Mouse (Mus musculus) G1E (cell line): ENCODE data around the gene Cyfip1. TPM values are rescaled to one million over a fixed set of nuclear protein-coding genes. Genes with fewer than 3 reads are reported as not detected.
"Not testable (repeated sequence)": the region's sequence is repeated elsewhere in the genome, so short reads cannot be mapped to it uniquely, and the experiment has no call there.

ENCODE experiments used
- ATAC-seq: 2 replicates; pipeline ENCODE4 v1.8.0; 2016; ENCODE audit warnings: mild to moderate bottlenecking; ENCODE audit not compliant: insufficient number of reproducible peaks, poor library complexity, low FRiP score, severe bottlenecking; ENCODE audit errors: extremely low read depth
- DNase-seq: peaks from one replicate; pipeline ENCODE4 v3.0.0; 2012; ENCODE audit warnings: low spot score
- H3K27me3 ChIP-seq: 2 replicates; pipeline ENCODE4 v1.6.1; 2012; ENCODE audit warnings: mild to moderate bottlenecking, low read length, inconsistent platforms; ENCODE audit not compliant: insufficient read depth
- H3K36me3 ChIP-seq: replicated peaks from 2 replicates; pipeline ENCODE3; 2012; ENCODE audit warnings: mild to moderate bottlenecking, inconsistent platforms
- H3K4me1 ChIP-seq: 2 replicates; pipeline ENCODE4 v1.6.1; 2012; ENCODE audit warnings: low read depth, low read length, inconsistent platforms, mixed read lengths; ENCODE audit not compliant: insufficient read depth
- H3K4me3 ChIP-seq: 2 replicates; pipeline ENCODE4 v1.5.1; 2012; ENCODE audit warnings: low read depth, mild to moderate bottlenecking, inconsistent platforms, low read length, moderate library complexity, mixed read lengths
- H3K9me3 ChIP-seq: replicated peaks from 2 replicates; pipeline ENCODE4 v1.6.1; 2012; ENCODE audit warnings: inconsistent platforms
- CTCF ChIP-seq: IDR thresholded peaks from 2 replicates; pipeline ENCODE4 v1.5.1; 2012; ENCODE audit warnings: low read depth, low read length, inconsistent platforms, mixed read lengths
- GATA1 ChIP-seq: IDR thresholded peaks from 2 replicates; pipeline ENCODE4 v1.6.1; 2012; ENCODE audit warnings: borderline replicate concordance, low read length, inconsistent platforms, mixed read lengths
- GATA2 ChIP-seq: IDR thresholded peaks from 2 replicates; pipeline ENCODE4 v1.6.1; 2012; ENCODE audit warnings: low read depth, low read length, inconsistent platforms, borderline replicate concordance
- POLR2AphosphoS5 ChIP-seq: IDR thresholded peaks from 2 replicates; pipeline ENCODE4 v1.6.1; 2012; ENCODE audit warnings: low read depth, low read length, inconsistent platforms; ENCODE audit not compliant: insufficient replicate concordance
- TAL1 ChIP-seq: conservative IDR thresholded peaks from 2 replicates; pipeline ENCODE4 v1.6.1; 2012; ENCODE audit warnings: low read depth, low read length, inconsistent platforms, mixed read lengths
- polyA plus RNA-seq: library from polyadenylated mRNA; stranded (reverse); fragments of >175 nt; gene quantifications from 2 replicates; pipeline ENCODE4 v1.2.3, GENCODE M21; 2012
- total RNA-seq, 2 experiments: library from RNA; stranded (forward) in 1 of 2; stranded (reverse) in 1 of 2; fragments of 200-1000 nt in 1 of 2; fragments of >200 nt in 1 of 2; fragmentation: Nextera tagmentation in 1 of 2; gene quantifications; 2 replicates each; pipeline ENCODE4 v1.2.3; 2014 to 2017

Gene Cyfip1
- total and polyA plus RNA-seq, 3 experiments: 39.0 to 70.8 (median 60.7) TPM

- Histone ChIP-seq H3K36me3 (peaks cover 69% of the 10 kb centered on the region), H3K4me3 (no peak overlapping the region), H3K27me3 (no peaks in the 10 kb centered on the region), H3K4me1 (no peaks in the 10 kb centered on the region), H3K9me3 (no peaks in the 10 kb centered on the region)
- ATAC-seq (no peak), DNase-seq (no peak)
- TF ChIP-seq CTCF: no peak
- no peak for TF ChIP-seq POLR2AphosphoS5
These were observed 50.3 kb downstream of the Cyfip1 start for GRCm38 (mm10) chr7:55891797-55892196.

GRCm38 (mm10) chr7:55903766-55904165, 62.2 kb downstream of the Cyfip1 start:
- ATAC-seq (no peak), DNase-seq (no peak)
- H3K27me3 ChIP-seq: no peaks in the 10 kb centered on the region
- no peak overlapping the region for H3K4me3 ChIP-seq
- no peaks in the 10 kb centered on the region for H3K9me3 ChIP-seq
- no peak for TF ChIP-seq POLR2AphosphoS5
- TF ChIP-seq CTCF: no peak
- TF ChIP-seq GATA1: no peak
- no peak for TF ChIP-seq GATA2
- no peak for TF ChIP-seq TAL1
- no peaks in the 10 kb centered on the region for H3K4me1 ChIP-seq
- H3K36me3 ChIP-seq: peaks cover 70% of the 10 kb centered on the region

- Histone ChIP-seq H3K27me3 (no peaks in the 10 kb centered on the region), H3K4me3 (no peak overlapping the region), H3K36me3 (peaks cover 65% of the 10 kb centered on the region), H3K9me3 (no peaks in the 10 kb centered on the region), H3K4me1 (no peaks in the 10 kb centered on the region)
- DNase-seq (no peak), ATAC-seq (no peak)
- TF ChIP-seq CTCF: no peak
- TF ChIP-seq POLR2AphosphoS5: no peak
- TF ChIP-seq TAL1: no peak
- TF ChIP-seq GATA2: no peak
- TF ChIP-seq GATA1: no peak
These were observed 63.9 kb downstream of the Cyfip1 start for GRCm38 (mm10) chr7:55905449-55905848.

GRCm38 (mm10) chr7:55909519-55909918, 68.0 kb downstream of the Cyfip1 start:
- Histone ChIP-seq H3K4me1 (no peaks in the 10 kb centered on the region), H3K27me3 (no peaks in the 10 kb centered on the region), H3K36me3 (peaks cover 71% of the 10 kb centered on the region), H3K9me3 (no peaks in the 10 kb centered on the region), H3K4me3 (no peak overlapping the region)
- no peak for TF ChIP-seq POLR2AphosphoS5
- no peak for TF ChIP-seq GATA2
- TF ChIP-seq TAL1: no peak
- TF ChIP-seq CTCF: no peak
- TF ChIP-seq GATA1: no peak
- DNase-seq (no peak), ATAC-seq (no peak)

GRCm38 (mm10) chr7:55910356-55910755, 68.8 kb downstream of the Cyfip1 start:
- ATAC-seq (no peak), DNase-seq (no peak)
- no peaks in the 10 kb centered on the region for H3K9me3 ChIP-seq
- no peak overlapping the region for H3K4me3 ChIP-seq
- H3K27me3 ChIP-seq: no peaks in the 10 kb centered on the region
- H3K4me1 ChIP-seq: no peaks in the 10 kb centered on the region
- TF ChIP-seq TAL1: no peak
- H3K36me3 ChIP-seq: peaks cover 75% of the 10 kb centered on the region

- TF ChIP-seq POLR2AphosphoS5: no peak
- no peak overlapping the region for H3K4me3 ChIP-seq
- peaks cover 73% of the 10 kb centered on the region for H3K36me3 ChIP-seq
- no peaks in the 10 kb centered on the region for H3K4me1 ChIP-seq
- no peak for DNase-seq
- H3K27me3 ChIP-seq: no peaks in the 10 kb centered on the region
- H3K9me3 ChIP-seq: no peaks in the 10 kb centered on the region
- ATAC-seq: no peak
These were observed 69.8 kb downstream of the Cyfip1 start for GRCm38 (mm10) chr7:55911371-55911770.

GRCm38 (mm10) chr7:55912118-55912517, 70.6 kb downstream of the Cyfip1 start:
- Histone ChIP-seq H3K27me3 (no peaks in the 10 kb centered on the region), H3K4me3 (no peak overlapping the region), H3K9me3 (no peaks in the 10 kb centered on the region), H3K36me3 (peaks cover 76% of the 10 kb centered on the region), H3K4me1 (no peaks in the 10 kb centered on the region)
- TF ChIP-seq GATA1: no peak
- no peak for TF ChIP-seq CTCF
- TF ChIP-seq TAL1: no peak
- TF ChIP-seq POLR2AphosphoS5: no peak
- TF ChIP-seq GATA2: no peak
- ATAC-seq: no peak
- no peak for DNase-seq

- not testable (repeated sequence) for H3K9me3 ChIP-seq, DNase-seq, H3K4me1 ChIP-seq, H3K4me3 ChIP-seq, H3K27me3 ChIP-seq, ATAC-seq
- H3K36me3 ChIP-seq: peaks cover 78% of the 10 kb centered on the region
These were observed 76.8 kb downstream of the Cyfip1 start for GRCm38 (mm10) chr7:55918365-55918764.
